Mouse (Mus musculus): ENCODE results near the gene Lgmn.

- TF ChIP-seq GATA1 (IDR thresholded peaks at IDR 0.05; ENCODE audit: borderline replicate concordance, low read length) (no peak), FLI1 (IDR thresholded peaks at IDR 0.05; ENCODE audit: low read length) (no peak)
These were observed 82.8 kb downstream of the Lgmn start for GRCm38 (mm10) chr12:102356781-102357180.
